Mouse (Mus musculus) erythroblast, embryonic 14.5 days (primary cell): Measurements from ENCODE around the gene Setd6.

Experiments used
- GATA1 ChIP-seq: IDR thresholded peaks from 2 replicates; pipeline ENCODE4 v1.6.1; 2012; ENCODE audit warnings: low read length, inconsistent platforms, mixed read lengths
- TAL1 ChIP-seq: IDR thresholded peaks from 3 replicates; pipeline ENCODE4 v1.6.1; 2012; ENCODE audit warnings: low read length, inconsistent platforms, mixed read lengths

GRCm38 (mm10) chr8:95748028-95748427, 32.3 kb downstream of the Setd6 start:
- TF ChIP-seq TAL1, result no peak
- TF ChIP-seq GATA1, result no peak
